Mouse (Mus musculus): Measurements from ENCODE around the gene Supt4a.

Gene Supt4a

GRCm38 (mm10) chr11:87752307-87752706 lies 15.0 kb downstream of the Supt4a start:
- no peak for DNase-seq (ENCODE audit: low spot score)

DNA sequence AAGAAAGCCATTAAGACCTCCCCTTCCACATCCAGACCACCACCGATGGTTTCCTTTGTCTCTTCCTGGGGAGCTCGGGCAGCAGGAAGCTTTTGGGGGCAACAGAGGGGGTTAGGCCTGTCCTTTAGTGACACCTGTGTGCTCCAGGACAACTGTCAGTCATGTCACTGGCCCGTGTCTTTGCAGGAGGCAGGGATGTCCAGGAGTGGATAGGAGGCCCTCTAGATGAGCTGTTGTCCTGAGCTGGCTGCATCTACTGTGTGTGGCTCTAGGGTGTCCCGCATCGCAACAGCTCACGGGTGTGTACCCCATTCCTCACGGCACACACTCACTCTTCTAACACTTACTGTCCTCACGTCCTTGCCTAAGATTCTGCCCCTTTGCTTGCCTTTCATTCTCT lies 15.9 kb downstream of the Supt4a start:
- DNase-seq (ENCODE audit: low spot score): no peak

GRCm38 (mm10) chr11:87753891-87754501 lies 16.6 kb downstream of the Supt4a start:
- DNase-seq (ENCODE audit: low spot score): no peak

GRCm38 (mm10) chr11:87754603-87755002 lies 17.3 kb downstream of the Supt4a start:
- DNase-seq (ENCODE audit: low spot score): no peak

DNA sequence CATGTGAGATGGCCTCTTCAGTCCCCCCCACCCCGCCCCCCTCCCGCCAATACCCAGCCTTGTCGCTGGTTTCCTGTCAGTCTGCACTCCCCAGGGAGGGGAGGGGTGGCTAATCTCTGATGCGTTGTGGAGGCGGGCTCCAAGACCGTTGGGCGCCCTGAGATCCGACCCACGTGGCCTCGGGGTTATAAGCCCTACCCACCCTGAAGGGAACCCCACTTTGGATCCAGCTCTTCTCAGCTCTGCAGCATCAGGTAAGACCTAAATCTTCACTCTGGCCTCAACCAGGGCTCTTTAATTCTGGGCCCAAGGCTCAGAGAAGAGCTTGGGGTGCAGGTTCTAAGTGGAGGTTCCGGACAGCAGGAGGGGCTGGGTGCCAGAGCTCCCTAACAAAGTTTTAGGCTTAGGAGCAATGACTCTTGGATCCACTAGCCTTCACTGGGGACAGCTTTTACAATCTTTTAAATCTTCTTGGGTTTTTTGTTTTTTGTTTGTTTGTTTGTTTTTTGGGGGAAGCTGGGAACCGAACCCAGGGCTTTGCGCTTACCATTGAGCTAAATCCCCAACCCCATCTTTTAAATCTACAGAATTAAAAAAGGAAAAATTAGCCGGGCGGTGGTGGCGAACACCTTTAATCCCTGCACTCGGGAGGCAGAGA lies 18.1 kb downstream of the Supt4a start:
- no peak for DNase-seq (ENCODE audit: low spot score)

GRCm38 (mm10) chr11:87756251-87756820 lies 19.0 kb downstream of the Supt4a start:
- DNase-seq (ENCODE audit: low spot score): no peak

DNA sequence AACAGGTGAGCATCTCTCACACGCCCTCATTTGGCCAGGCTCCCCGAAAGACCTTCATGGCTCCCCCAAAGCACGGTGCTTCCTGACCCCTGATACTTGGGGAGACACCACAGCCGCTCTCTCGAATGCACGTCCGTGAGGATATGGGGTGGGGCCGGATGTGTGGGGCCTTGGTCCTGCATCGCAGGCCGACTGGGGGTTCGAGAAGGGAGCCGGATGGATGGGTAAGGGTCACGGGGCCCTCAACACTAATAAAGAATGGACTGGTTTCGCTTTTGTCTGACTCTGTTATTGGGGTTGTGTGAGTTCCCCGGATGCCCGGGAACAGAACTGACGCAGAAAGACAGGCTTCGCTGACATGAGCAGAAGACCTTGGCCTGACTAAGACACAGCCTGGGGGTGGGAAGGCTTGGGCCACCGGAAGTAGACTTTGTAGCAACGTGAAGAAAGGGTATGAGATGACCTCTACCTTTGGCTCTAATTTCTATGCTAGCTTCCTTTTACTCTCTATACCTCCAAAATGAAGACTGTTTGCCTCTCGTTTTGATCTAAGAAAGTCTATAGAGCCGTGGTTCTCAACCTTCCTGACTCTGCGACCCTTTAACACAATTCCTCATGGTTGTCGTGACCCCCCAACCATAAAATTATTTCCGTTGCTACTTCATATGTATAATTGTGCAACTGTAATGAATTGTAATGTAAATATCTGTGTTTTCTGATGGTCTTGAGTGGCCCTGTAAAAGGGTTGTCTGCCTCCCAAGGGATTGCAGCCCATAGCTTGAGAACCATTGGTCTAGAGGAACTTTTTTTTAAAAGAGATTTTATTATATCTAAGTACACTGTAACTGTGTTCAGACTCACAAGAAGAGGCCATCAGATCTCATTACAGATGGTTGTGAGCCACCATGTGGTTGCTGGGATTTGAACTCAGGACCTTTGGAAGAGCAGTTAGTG lies 19.9 kb downstream of the Supt4a start:
- DNase-seq (ENCODE audit: low spot score): no peak

DNA sequence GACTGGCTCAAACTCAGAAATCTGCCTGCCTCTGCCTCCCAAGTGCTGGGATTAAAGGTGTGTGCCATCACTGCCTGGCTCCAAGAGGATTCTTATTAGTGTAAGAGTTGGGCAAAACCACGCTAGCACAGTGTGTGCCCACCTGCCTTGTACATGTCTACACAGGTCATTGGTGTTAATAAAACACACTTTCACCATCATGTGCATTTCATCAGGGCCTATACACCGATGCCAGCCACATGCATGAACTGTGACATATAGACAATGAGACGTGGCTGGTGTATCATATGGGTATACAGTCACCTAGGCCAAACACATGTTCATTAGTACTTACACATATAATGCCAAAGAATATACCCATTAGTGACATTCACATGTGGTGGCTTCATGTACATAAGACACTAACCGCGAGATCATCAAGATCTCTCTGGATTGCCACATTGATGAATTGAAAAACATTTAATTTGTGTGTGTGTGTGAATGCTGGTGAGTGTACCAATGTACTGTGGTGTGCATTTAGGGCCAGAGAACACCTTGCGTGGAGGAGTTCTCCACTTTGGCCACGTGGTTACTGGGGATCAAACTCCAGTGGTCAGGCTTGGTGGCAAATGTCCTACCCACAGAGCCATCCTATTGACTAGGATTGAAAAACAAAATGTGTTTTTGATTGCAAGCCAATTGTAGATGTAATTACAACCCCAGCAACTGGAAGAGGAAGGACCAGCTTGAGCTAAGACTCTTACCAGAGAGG lies 21.0 kb downstream of the Supt4a start:
- DNase-seq (ENCODE audit: low spot score): no peak

GRCm38 (mm10) chr11:87758957-87759608 lies 21.7 kb downstream of the Supt4a start:
- DNase-seq (ENCODE audit: low spot score): no peak

DNA sequence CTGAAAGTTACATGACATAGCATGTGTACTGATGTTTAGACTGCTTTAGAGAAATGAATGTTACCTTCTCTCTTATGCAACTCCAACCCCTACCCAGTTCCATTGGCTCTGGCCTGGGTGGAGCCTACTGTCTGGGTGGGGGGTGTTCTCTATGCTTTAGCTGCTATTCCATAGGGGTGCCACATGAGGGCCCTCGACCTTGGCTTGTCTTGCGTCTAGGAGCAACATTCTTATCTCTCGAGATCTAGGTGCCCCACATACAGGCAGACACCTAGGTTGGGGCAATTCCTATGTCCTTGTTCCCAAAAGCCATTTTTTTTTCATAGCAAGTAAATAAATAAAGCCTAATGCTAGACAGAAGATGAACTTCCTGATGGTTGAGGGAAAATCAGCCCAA lies 22.3 kb downstream of the Supt4a start:
- DNase-seq (ENCODE audit: low spot score): no peak

DNA sequence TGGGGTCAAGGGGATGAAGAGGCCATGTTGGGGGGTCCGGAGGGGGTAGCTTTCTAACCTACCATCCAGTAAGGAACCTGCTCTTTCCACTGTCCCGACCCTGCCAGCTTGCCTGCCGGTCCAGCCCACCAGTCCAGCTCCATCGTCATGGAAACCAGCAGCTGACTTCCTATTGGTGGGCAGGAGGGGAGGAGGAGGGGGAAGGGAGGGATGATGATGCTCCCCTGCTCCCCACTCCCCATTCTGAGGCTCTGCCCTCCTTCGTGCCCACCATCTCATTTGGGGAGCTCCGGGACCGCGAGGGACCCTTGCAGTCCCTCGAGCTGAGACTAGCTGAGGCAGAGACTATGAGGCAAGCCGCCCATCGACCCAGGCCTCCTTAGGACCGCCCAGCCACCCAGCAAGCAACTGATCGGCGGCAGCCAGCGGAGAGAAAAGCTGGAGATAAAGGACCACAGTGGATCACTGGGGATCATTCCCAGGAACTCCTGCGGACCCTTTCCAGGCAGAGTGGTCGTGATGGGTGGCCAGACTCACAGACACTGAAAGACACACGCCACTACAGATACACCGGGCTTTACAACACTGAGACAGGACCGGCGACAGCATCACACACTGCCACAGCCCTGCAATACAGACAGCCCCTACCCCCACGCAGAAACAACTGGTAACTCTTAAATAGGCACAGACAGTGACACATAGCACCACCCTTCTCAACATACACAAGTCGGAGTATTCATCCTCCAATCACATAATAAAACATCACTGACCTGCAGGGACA lies 23.1 kb downstream of the Supt4a start, which contains the start of gene Tspoap1:
Tspoap1 (plus strand) TSS at position 241 of the 781 bp plus-strand sequence.
- no peak for DNase-seq (ENCODE audit: low spot score)

- DNase-seq (ENCODE audit: low spot score): no peak
Measured at GRCm38 (mm10) chr11:87761181-87761721, 23.9 kb downstream of the Supt4a start.

DNA sequence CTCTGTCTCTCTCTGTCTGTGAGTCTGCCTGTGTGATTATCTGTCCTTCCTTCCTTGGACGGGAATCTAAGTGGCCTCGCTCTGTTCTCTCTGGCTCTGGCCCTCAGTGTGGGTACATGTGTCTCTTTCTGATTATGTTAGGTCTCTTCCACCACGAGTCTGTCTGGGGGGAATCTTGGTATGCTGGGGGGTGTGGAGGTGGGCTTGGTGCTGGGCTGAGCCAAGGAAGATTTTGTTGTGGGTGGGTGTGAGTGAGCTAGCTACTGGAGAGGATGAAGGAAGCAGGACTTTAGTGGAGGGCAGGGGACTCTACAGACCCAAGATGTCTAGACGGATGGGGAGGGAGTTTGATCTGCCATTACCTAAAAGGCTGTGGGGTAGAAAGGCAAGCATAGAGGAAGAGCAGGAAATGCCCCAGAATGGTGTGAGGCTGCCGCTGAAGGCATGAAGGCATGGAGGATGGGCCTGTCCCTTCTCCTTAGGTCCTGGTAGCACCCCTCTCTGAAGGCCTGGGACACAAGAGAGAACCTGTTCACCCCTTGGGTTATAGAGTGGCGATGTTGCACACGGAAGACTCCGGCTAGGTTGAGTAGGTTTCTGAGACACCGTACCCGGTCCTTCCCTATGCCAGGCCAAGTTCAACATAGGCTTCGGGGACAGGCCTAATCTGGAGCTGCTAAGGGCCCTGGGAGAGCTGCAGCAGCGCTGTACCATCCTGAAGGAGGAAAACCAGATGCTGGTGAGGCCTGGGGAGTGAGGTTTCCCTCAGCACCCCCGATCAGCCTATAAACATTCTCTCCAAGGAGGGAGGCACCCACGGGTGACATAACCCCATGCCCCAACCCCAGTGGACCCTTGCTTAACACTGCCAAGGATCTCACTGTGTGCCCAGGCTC lies 24.7 kb downstream of the Supt4a start:
- DNase-seq (ENCODE audit: low spot score): no peak

DNA sequence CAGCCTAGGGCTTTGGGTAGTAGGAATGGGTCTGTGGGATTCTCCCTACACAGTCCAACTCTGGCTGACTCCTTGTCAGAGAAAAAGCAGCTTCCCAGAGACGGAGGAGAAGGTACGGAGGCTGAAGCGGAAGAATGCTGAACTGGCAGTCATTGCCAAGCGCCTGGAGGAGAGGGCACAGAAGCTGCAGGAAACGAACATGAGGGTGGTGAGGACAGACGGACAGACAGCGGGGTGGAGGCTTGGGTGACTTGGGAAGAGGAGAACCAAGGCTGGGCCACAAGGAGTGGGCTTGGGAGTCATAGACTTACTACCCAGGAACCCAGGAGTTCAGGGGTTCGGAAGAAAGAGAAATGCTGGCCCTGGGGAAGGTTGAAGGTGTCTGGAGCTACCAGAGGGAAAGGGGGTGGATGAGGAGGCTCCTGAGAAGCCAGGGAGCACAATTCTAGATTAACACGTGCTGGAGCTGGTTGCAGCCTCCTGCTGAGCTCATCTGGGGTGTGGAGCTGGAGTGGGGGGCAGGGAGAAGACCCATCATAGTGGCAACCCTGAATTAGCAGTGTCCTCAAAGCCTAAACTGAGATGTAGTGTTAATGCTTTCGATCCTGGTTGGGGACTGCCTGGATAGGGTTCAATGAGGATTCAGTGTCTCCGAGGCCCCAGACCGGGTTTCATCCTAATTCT lies 25.5 kb downstream of the Supt4a start:
- no peak for DNase-seq (ENCODE audit: low spot score)

DNA sequence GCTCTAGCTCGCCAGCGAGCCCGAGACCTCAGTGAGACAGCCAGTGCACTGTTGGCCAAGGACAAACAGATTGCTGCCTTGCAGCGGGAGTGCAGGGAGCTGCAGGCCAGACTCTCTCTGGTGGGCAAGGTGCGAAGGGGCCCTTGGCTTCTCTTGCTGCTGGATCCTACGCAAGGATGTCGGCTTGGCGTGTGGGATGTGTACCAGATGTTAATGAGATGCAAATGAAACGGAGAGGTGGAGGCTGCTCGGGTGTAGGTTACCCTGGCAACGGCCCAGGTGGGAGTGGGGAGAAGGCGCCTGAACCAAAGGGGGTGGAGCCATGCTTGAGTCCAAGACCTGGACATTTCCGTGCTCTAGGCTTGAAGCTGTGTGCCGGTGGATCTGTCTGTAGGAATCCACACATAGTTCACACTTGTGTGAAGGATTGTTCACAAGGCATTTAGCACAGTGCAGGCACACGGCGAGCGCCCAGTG lies 26.2 kb downstream of the Supt4a start:
- DNase-seq (ENCODE audit: low spot score): no peak

GRCm38 (mm10) chr11:87763988-87764876 lies 26.9 kb downstream of the Supt4a start:
- no peak for DNase-seq (ENCODE audit: low spot score)

- no peak for DNase-seq (ENCODE audit: low spot score)
Measured at GRCm38 (mm10) chr11:87768745-87769144, 31.4 kb downstream of the Supt4a start.
